Mouse (Mus musculus) forebrain, embryonic 14.5 days (tissue): ENCODE measurements at regions not wholly inside any gene's neighbourhood (a gene's known extent, or its start where the extent isn't known, plus 50 kb on each side); places are given as distances from the start of the nearest gene placed in this dataset.
A peak's percentile ranks its signal among the peaks of the same experiment; 100 is the strongest.

Experiments used
- ATAC-seq: fragments of 200-750 bp; cut with Nextera tagmentation; 2 replicates; pipeline ENCODE4 v1.8.0; 2017; ENCODE audit warnings: mild to moderate bottlenecking, moderate library complexity
- DNase-seq: peaks from one replicate; pipeline ENCODE4 v3.0.0-alpha.2; 2015; ENCODE audit warnings: low spot score
- H3K27ac ChIP-seq: fragments of 300-500 bp; sonication (generic); 2 replicates; pipeline ENCODE4 v1.5.1; 2014; ENCODE audit warnings: low read depth, mild to moderate bottlenecking, control low read depth, low read length, moderate library complexity
- H3K27me3 ChIP-seq: fragments of 300-500 bp; sonication (generic); replicated peaks from 2 replicates; pipeline ENCODE4 v1.6.1; 2014; ENCODE audit warnings: low read length, control low read depth, mixed read lengths; ENCODE audit not compliant: control insufficient read depth, insufficient read depth
- H3K36me3 ChIP-seq: fragments of 300-500 bp; sonication (generic); 2 replicates; pipeline ENCODE4 v1.6.1; 2014; ENCODE audit warnings: low read length, control low read depth; ENCODE audit not compliant: control insufficient read depth, insufficient read depth
- H3K4me1 ChIP-seq: fragments of 300-500 bp; sonication (generic); 2 replicates; pipeline ENCODE4 v1.6.1; 2014; ENCODE audit warnings: antibody characterized with exemption, low read length, control low read depth; ENCODE audit not compliant: control insufficient read depth, insufficient read depth
- H3K4me2 ChIP-seq: fragments of 300-500 bp; sonication (generic); 2 replicates; pipeline ENCODE4 v1.6.1; 2014; ENCODE audit warnings: mild to moderate bottlenecking, control low read depth, low read length
- H3K4me3 ChIP-seq: fragments of 300-500 bp; sonication (generic); 2 replicates; pipeline ENCODE4 v1.5.1; 2014; ENCODE audit warnings: low read depth, low read length, control low read depth
- H3K9ac ChIP-seq: fragments of 300-500 bp; sonication (generic); 2 replicates; pipeline ENCODE4 v1.6.1; 2014; ENCODE audit warnings: mild to moderate bottlenecking, low read length, control low read depth, moderate library complexity
- H3K9me3 ChIP-seq: fragments of 300-500 bp; sonication (generic); replicated peaks from 2 replicates; pipeline ENCODE4 v1.6.1; 2016; ENCODE audit warnings: low read length, control low read depth, mixed read lengths; ENCODE audit not compliant: control insufficient read depth
- whole genome bisulfite sequencing: fragments of 180-500 bp; shearing (Covaris S2); extraction: QIAGEN DNeasy Blood & Tissue Kit; methylation state at CpG from one replicate; pipeline ENCODE4 v1.1.7; 2014; 5-methylcytosine and 5-hydroxymethylcytosine counted together

- H3K27ac ChIP-seq, result no peak overlapping the region
- ATAC-seq, result no peak
- H3K27me3 ChIP-seq, result no peaks in the 10 kb centered on the region
- 79% methylated on average over 2 of the region's 2 CpGs for WGBS
- no peaks in the 10 kb centered on the region for H3K36me3 ChIP-seq
- no peak overlapping the region for H3K4me2 ChIP-seq
- no peak overlapping the region for H3K9ac ChIP-seq
- no peaks in the 10 kb centered on the region for H3K4me1 ChIP-seq
- DNase-seq, result no peak
- H3K4me3 ChIP-seq, result no peak overlapping the region
- H3K9me3 ChIP-seq, result no peaks in the 10 kb centered on the region
These were observed 239.7 kb upstream of the Car10 start for GRCm38 (mm10) chr11:92858170-92858569.

GRCm38 (mm10) chr11:92889693-92890454, 208.0 kb upstream of the Car10 start:
- DNase-seq (peak; percentile 74), ATAC-seq (0 out of 2 replicates have a peak, but pooled peaks have one; percentile 66)
- Histone ChIP-seq H3K9ac (no peak overlapping the region), H3K9me3 (no peaks in the 10 kb centered on the region), H3K27me3 (no peaks in the 10 kb centered on the region), H3K4me3 (no peak overlapping the region), H3K36me3 (no peaks in the 10 kb centered on the region), H3K4me1 (no peaks in the 10 kb centered on the region), H3K27ac (no peak overlapping the region), H3K4me2 (no peak overlapping the region)
- 47% methylated on average over 8 of the region's 8 CpGs for WGBS

GRCm38 (mm10) chr11:92899296-92899695, 198.5 kb upstream of the Car10 start:
- Histone ChIP-seq H3K27ac (no peak overlapping the region), H3K27me3 (no peaks in the 10 kb centered on the region), H3K9ac (no peak overlapping the region), H3K36me3 (no peaks in the 10 kb centered on the region), H3K4me3 (no peak overlapping the region), H3K4me2 (no peak overlapping the region), H3K9me3 (no peaks in the 10 kb centered on the region), H3K4me1 (no peaks in the 10 kb centered on the region; the same call in 1 of the 2 replicates)
- WGBS, result 28% methylated on average over 7 of the region's 7 CpGs
- DNase-seq (peak; percentile 23), ATAC-seq (no peak)
